Mouse (Mus musculus): Measurements from ENCODE around the gene Fam20a. TPM values are rescaled to one million over a fixed set of nuclear protein-coding genes. Genes with fewer than 3 reads are reported as not detected.
A peak's percentile ranks its signal among the peaks of the same experiment; 100 is the strongest.
"Not testable (repeated sequence)": the region's sequence is repeated elsewhere in the genome, so short reads cannot be mapped to it uniquely, and the experiment has no call there.

Fam20a gene
- polyA plus RNA-seq, 1 experiment from 2014 or later, result 1.4 TPM

DNA sequence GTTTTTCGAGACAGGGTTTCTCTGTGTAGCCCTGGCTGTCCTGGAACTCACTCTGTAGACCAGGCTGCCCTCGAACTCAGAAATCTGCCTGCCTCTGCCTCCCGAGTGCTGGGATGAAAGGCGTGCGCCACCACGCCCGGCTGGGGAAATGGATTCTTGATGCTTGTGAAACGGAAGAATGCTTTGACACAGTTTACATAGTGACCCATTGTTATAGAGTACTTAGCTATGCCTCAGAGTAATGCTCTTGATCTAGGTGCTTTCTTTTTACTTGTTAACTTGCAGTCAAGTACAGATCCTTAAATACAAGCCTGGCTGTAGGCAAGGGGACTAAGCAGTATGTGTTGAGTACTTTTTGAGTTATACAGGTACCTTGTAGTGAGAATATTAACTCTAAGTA lies 61.6 kb downstream of the Fam20a start:
- not testable (repeated sequence) for ATAC-seq (ENCODE audit: low FRiP score); H3K9ac ChIP-seq; H3K4me3 ChIP-seq (replicated peaks); H3K27ac ChIP-seq; H3K27me3 ChIP-seq; H3K4me2 ChIP-seq; H3K9me3 ChIP-seq; H3K4me1 ChIP-seq
- H3K36me3 ChIP-seq (replicated peaks), result peaks cover 75% of the 10 kb centered on the region
- WGBS, result 89% methylated on average over 8 of the region's 8 CpGs

GRCm38 (mm10) chr11:109656232-109656631 lies 65.8 kb downstream of the Fam20a start:
- Histone ChIP-seq H3K4me1 (peaks cover 22% of the 10 kb centered on the region), H3K36me3 (replicated peaks) (peaks cover 57% of the 10 kb centered on the region), H3K9me3 (no peaks in the 10 kb centered on the region), H3K4me3 (replicated peaks) (no peak overlapping the region), H3K27me3 (no peaks in the 10 kb centered on the region), H3K4me2 (no peak overlapping the region), H3K27ac (no peak overlapping the region), H3K9ac (no peak overlapping the region)
- no peak for ATAC-seq (ENCODE audit: low FRiP score)
- 95% methylated on average over 7 of the region's 7 CpGs for WGBS

DNA sequence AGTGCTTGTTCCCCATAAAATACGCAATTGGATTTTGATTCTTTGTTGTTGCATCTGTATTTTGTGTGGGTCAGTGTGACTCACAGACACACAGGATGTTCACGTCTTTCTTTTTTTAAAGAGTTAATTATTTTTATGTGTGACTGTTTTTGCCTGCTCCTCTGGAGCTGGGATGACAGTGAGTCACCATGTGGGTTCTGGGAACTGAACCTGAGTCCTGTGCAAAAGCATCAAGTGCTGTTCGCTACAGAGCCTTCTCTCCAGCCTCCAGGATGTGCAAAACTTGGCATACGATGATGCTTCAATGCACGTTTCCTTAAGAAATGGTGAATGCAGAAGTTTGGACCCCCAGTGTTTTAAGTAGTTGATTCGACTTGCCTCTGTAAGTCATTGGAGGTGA lies 67.5 kb downstream of the Fam20a start:
- ATAC-seq (ENCODE audit: low FRiP score), result no peak
- 90% methylated on average over 6 of the region's 6 CpGs for WGBS
- no peak overlapping the region for H3K27ac ChIP-seq
- peaks cover 40% of the 10 kb centered on the region for H3K36me3 ChIP-seq (replicated peaks)
- H3K4me2 ChIP-seq, result no peak overlapping the region
- H3K4me3 ChIP-seq (replicated peaks), result no peak overlapping the region
- H3K4me1 ChIP-seq, result peaks cover 28% of the 10 kb centered on the region
- H3K9me3 ChIP-seq, result no peaks in the 10 kb centered on the region
- H3K9ac ChIP-seq, result no peak overlapping the region
- H3K27me3 ChIP-seq, result no peaks in the 10 kb centered on the region

DNA sequence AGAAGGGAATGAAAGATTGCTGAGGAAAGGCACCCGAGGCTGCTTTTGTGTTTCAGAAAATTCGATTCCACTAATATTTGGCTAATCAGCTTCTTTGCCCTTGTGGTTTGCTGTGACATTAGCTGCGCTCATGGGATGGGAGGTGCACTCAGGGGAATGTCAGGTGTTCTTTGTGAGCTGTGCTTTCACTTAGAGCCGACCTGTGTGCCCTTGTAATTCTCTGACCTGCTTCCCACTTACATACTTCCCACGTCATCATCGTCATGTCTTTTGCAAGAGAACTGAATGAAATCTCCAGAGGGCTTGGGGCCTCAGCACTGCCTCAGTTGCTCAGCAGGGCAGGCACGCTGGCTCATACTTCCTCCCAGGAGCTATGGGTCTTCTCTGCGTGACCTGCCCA lies 68.9 kb downstream of the Fam20a start:
- 73% methylated on average over 8 of the region's 8 CpGs for WGBS
- H3K4me3 ChIP-seq (replicated peaks), result 0 out of 2 replicates have a peak overlapping the region, but pooled peaks have one; percentile 0
- H3K9me3 ChIP-seq, result no peaks in the 10 kb centered on the region
- no peak overlapping the region for H3K9ac ChIP-seq
- H3K4me2 ChIP-seq, result peak overlapping the region; percentile 91
- H3K27ac ChIP-seq, result no peak overlapping the region
- H3K36me3 ChIP-seq (replicated peaks), result peaks cover 39% of the 10 kb centered on the region
- ATAC-seq (ENCODE audit: low FRiP score), result no peak
- no peaks in the 10 kb centered on the region; the same call in 1 of the 2 replicates for H3K27me3 ChIP-seq
- H3K4me1 ChIP-seq, result peaks cover 36% of the 10 kb centered on the region

DNA sequence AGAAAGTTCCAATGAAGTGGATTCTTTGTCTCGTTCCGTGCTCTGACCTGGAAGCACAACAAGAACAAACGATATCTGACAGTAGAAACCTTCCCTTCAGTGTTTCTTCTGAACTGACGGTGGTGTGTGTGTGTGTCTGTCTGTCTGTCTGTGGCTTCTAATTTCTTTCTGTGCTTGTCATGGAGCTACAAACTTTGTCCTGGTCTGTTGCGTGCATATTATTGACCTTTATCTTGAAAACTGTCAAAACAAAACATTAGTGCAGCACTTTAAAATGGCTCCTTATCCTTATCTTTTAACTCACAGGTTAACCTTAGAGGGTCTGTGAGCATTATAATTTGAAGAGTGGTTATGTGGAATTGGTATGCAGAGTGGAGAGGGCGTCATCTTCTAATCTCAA lies 69.6 kb downstream of the Fam20a start:
- H3K36me3 ChIP-seq (replicated peaks), result peaks cover 39% of the 10 kb centered on the region
- peak overlapping the region; percentile 99 for H3K4me3 ChIP-seq (replicated peaks)
- no peak overlapping the region for H3K27ac ChIP-seq
- peak overlapping the region; percentile 98 for H3K9ac ChIP-seq
- H3K4me1 ChIP-seq, result peaks cover 36% of the 10 kb centered on the region
- H3K4me2 ChIP-seq, result peak overlapping the region; percentile 91
- H3K27me3 ChIP-seq, result no peaks in the 10 kb centered on the region; the same call in 1 of the 2 replicates
- WGBS, result 47% methylated on average over 6 of the region's 6 CpGs
- ATAC-seq (ENCODE audit: low FRiP score), result no peak
- no peaks in the 10 kb centered on the region for H3K9me3 ChIP-seq

DNA sequence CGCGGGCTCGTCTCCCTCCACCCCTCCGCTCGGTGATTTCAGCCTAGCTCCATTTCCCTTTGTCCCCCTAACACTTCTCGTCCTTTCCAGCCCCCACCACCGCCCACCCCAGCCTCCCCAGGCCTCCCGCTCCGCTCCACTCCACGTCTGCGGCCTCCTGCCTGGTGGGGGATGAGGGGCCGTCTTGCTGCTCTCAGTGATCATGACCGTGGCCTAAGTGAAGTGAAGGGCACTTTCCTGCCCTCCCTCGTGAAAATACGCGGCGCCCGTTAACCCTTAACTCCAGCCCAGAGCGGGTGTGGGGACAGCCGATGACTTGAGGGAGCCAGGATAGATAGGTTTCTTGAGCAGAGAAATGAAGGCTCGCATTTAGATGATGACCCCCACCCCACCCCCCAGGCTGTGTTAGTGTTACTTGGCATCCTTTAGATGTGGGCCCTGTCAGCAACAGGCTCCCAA lies 70.5 kb downstream of the Fam20a start:
- Histone ChIP-seq H3K27ac (peak overlapping the region; percentile 97), H3K4me3 (replicated peaks) (peak overlapping the region; percentile 99), H3K4me2 (peak overlapping the region; percentile 91), H3K27me3 (no peaks in the 10 kb centered on the region; the same call in 1 of the 2 replicates), H3K9me3 (no peaks in the 10 kb centered on the region), H3K9ac (peak overlapping the region; percentile 98), H3K36me3 (replicated peaks) (peaks cover 32% of the 10 kb centered on the region), H3K4me1 (peaks cover 36% of the 10 kb centered on the region)
- 1% methylated on average over 21 of the region's 21 CpGs for WGBS
- peak; percentile 5; the same call in 1 of the 2 replicates for ATAC-seq (ENCODE audit: low FRiP score)

- peak; percentile 96 for ATAC-seq (ENCODE audit: low FRiP score)
- peaks cover 36% of the 10 kb centered on the region for H3K4me1 ChIP-seq
- H3K9me3 ChIP-seq, result no peaks in the 10 kb centered on the region
- H3K4me3 ChIP-seq (replicated peaks), result peak overlapping the region; percentile 99
- H3K27ac ChIP-seq, result peak overlapping the region; percentile 97
- peak overlapping the region; percentile 98 for H3K9ac ChIP-seq
- under 1% methylated on average over 83 of the region's 90 CpGs for WGBS
- H3K36me3 ChIP-seq (replicated peaks), result peaks cover 26% of the 10 kb centered on the region
- H3K27me3 ChIP-seq, result no peaks in the 10 kb centered on the region; the same call in 1 of the 2 replicates
- H3K4me2 ChIP-seq, result peak overlapping the region; percentile 91
These were observed 71.1 kb downstream of the Fam20a start for GRCm38 (mm10) chr11:109650788-109651565.

DNA sequence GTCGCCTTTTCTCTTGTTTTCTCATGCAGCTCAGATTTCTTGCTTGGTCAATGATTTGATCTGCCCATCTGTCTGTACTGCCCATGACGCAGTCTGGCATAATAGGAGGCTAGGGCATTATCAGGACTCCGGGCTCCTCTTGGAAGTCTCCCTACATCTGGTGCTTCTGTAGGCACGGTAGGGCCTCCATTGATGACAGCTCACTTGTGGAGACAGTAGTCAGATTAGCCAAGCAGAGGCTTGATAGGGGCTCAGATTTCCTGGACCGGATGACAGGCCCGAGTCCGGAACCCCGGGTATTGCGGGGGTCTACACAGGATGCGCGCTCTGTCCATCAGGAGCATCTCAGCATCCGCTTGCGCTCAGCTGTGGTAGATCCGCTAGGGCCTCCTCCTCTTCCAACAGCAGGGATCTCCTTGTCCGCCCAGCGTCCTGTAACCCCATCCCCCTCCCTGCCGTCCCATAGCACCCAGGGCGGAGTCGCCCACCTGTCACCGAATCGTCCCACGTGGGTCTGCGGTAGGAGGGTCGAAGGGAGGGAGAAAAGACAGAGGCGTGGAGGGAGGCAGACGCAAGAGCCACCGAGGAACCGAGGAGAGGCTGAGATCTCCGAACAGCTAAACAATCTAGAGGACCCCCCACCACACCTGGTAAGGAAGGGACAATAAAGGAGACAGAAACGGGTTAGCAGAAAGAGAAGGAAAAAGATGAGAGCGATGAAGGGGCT lies 71.9 kb downstream of the Fam20a start:
- H3K4me3 ChIP-seq (replicated peaks), result peak overlapping the region; percentile 99
- H3K4me1 ChIP-seq, result peaks cover 36% of the 10 kb centered on the region
- peak overlapping the region; percentile 91 for H3K4me2 ChIP-seq
- peaks cover 17% of the 10 kb centered on the region for H3K36me3 ChIP-seq (replicated peaks)
- 1% methylated on average over 31 of the region's 31 CpGs for WGBS
- H3K27ac ChIP-seq, result peak overlapping the region; percentile 97
- no peaks in the 10 kb centered on the region for H3K9me3 ChIP-seq
- peak; percentile 86 for ATAC-seq (ENCODE audit: low FRiP score)
- no peaks in the 10 kb centered on the region; the same call in 1 of the 2 replicates for H3K27me3 ChIP-seq
- H3K9ac ChIP-seq, result peak overlapping the region; percentile 66

- peak within 1 kb of the TSS; percentile 99 for H3K4me3 ChIP-seq (replicated peaks)
- H3K9ac ChIP-seq, result peak within 1 kb of the TSS; percentile 66
- peak within 1 kb of the TSS; percentile 91 for H3K4me2 ChIP-seq
- H3K27ac ChIP-seq, result peak within 1 kb of the TSS; percentile 97
- no peaks in the 10 kb centered on the region for H3K9me3 ChIP-seq
- peaks cover 9% of the 10 kb centered on the region for H3K36me3 ChIP-seq (replicated peaks)
- no peaks in the 10 kb centered on the region; the same call in 1 of the 2 replicates for H3K27me3 ChIP-seq
- no peak for ATAC-seq (ENCODE audit: low FRiP score)
- WGBS, result 48% methylated on average over 8 of the region's 8 CpGs
- peaks cover 36% of the 10 kb centered on the region for H3K4me1 ChIP-seq
These were observed 72.9 kb downstream of the Fam20a start, which contains the start of gene Prkar1a for GRCm38 (mm10) chr11:109649206-109649605. Gene Prkar1a, plus strand, starts transcription at chr11:109649405.

DNA sequence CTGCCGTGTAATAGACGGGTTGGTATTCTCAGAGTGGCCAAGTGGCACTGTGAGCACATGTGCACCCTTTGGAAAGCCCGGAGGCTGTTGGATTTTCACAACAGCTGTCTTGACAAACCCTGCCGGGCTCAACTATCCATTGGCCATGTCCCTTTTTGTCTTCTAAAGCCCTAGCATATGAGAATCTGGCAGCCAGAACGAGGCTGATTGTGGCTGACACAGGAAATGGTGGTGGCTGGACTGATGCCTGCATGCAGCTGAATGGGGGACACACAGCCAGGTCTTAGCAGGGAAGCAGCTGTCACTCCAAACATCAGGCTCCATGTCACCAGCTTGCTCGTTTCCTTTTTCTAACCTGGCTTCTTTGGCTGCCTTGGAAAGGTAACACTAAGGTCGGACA lies 73.6 kb downstream of the Fam20a start:
- WGBS, result 59% methylated on average over 7 of the region's 7 CpGs
- no peak overlapping the region for H3K4me2 ChIP-seq
- H3K36me3 ChIP-seq (replicated peaks), result peaks cover 2% of the 10 kb centered on the region; the same call in 1 of the 2 replicates
- no peak overlapping the region for H3K9ac ChIP-seq
- no peak overlapping the region for H3K4me3 ChIP-seq (replicated peaks)
- H3K9me3 ChIP-seq, result no peaks in the 10 kb centered on the region
- H3K27me3 ChIP-seq, result no peaks in the 10 kb centered on the region; the same call in 1 of the 2 replicates
- H3K27ac ChIP-seq, result peak overlapping the region; percentile 97
- H3K4me1 ChIP-seq, result peaks cover 32% of the 10 kb centered on the region
- ATAC-seq (ENCODE audit: low FRiP score), result no peak

- H3K4me2 ChIP-seq, result no peak overlapping the region
- no peaks in the 10 kb centered on the region for H3K36me3 ChIP-seq (replicated peaks)
- no peak overlapping the region for H3K9ac ChIP-seq
- no peak overlapping the region for H3K27ac ChIP-seq
- no peaks in the 10 kb centered on the region for H3K9me3 ChIP-seq
- H3K4me1 ChIP-seq, result no peaks in the 10 kb centered on the region
- no peaks in the 10 kb centered on the region for H3K27me3 ChIP-seq
- no peak for ATAC-seq (ENCODE audit: low FRiP score)
- 86% methylated on average over 5 of the region's 5 CpGs for WGBS
- no peak overlapping the region for H3K4me3 ChIP-seq (replicated peaks)
These were observed 80.4 kb downstream of the Fam20a start for GRCm38 (mm10) chr11:109641498-109642222.
